Mouse (Mus musculus): ENCODE results near the gene Cdkal1.

Cdkal1 gene

GRCm38 (mm10) chr13:29806871-29807270, 48.6 kb downstream of the Cdkal1 start:
- Histone ChIP-seq H3K4me1 (replicated peaks; ENCODE audit: low read depth, low read length) (no peaks in the 10 kb centered on the region), H3K36me3 (ENCODE audit: insufficient read depth, low read length) (no peaks in the 10 kb centered on the region), H3K27me3 (ENCODE audit: insufficient read depth, low read length) (no peaks in the 10 kb centered on the region), H3K4me3 (replicated peaks; ENCODE audit: low read length) (no peak overlapping the region), H3K9me3 (ENCODE audit: low read length) (no peaks in the 10 kb centered on the region)
- TF ChIP-seq POU5F1 (IDR thresholded peaks at IDR 0.05; ENCODE audit: borderline replicate concordance, low read length) (no peak), CTCF (conservative IDR thresholded peaks at IDR 0.05; ENCODE audit: low read length) (no peak), NANOG (IDR thresholded peaks at IDR 0.05; ENCODE audit: borderline replicate concordance, low read length) (no peak)

GRCm38 (mm10) chr13:29805296-29805695, 50.2 kb downstream of the Cdkal1 start:
- Histone ChIP-seq H3K9me3 (ENCODE audit: low read length) (no peaks in the 10 kb centered on the region), H3K36me3 (ENCODE audit: insufficient read depth, low read length) (no peaks in the 10 kb centered on the region), H3K4me1 (replicated peaks; ENCODE audit: low read depth, low read length) (no peaks in the 10 kb centered on the region), H3K4me3 (replicated peaks; ENCODE audit: low read length) (no peak overlapping the region), H3K27me3 (ENCODE audit: insufficient read depth, low read length) (no peaks in the 10 kb centered on the region)
- TF ChIP-seq CTCF (conservative IDR thresholded peaks at IDR 0.05; ENCODE audit: low read length) = no peak
- TF ChIP-seq POU5F1 (IDR thresholded peaks at IDR 0.05; ENCODE audit: borderline replicate concordance, low read length) = no peak
- no peak for TF ChIP-seq NANOG (IDR thresholded peaks at IDR 0.05; ENCODE audit: borderline replicate concordance, low read length)

- H3K4me3 ChIP-seq (replicated peaks; ENCODE audit: low read length) = no peak overlapping the region
- no peaks in the 10 kb centered on the region for H3K27me3 ChIP-seq (ENCODE audit: insufficient read depth, low read length)
- TF ChIP-seq NANOG (IDR thresholded peaks at IDR 0.05; ENCODE audit: borderline replicate concordance, low read length) (no peak), CTCF (conservative IDR thresholded peaks at IDR 0.05; ENCODE audit: low read length) (no peak), POU5F1 (IDR thresholded peaks at IDR 0.05; ENCODE audit: borderline replicate concordance, low read length) (no peak)
- no peaks in the 10 kb centered on the region for H3K36me3 ChIP-seq (ENCODE audit: insufficient read depth, low read length)
- H3K4me1 ChIP-seq (replicated peaks; ENCODE audit: low read depth, low read length) = no peaks in the 10 kb centered on the region
- no peaks in the 10 kb centered on the region for H3K9me3 ChIP-seq (ENCODE audit: low read length)
Observed at GRCm38 (mm10) chr13:29804034-29804433, 51.4 kb downstream of the Cdkal1 start.

- Histone ChIP-seq H3K9me3 (ENCODE audit: low read length) (no peaks in the 10 kb centered on the region), H3K4me1 (replicated peaks; ENCODE audit: low read depth, low read length) (no peaks in the 10 kb centered on the region), H3K36me3 (ENCODE audit: insufficient read depth, low read length) (no peaks in the 10 kb centered on the region), H3K4me3 (replicated peaks; ENCODE audit: low read length) (no peak overlapping the region), H3K27me3 (ENCODE audit: insufficient read depth, low read length) (no peaks in the 10 kb centered on the region)
- no peak for TF ChIP-seq POU5F1 (IDR thresholded peaks at IDR 0.05; ENCODE audit: borderline replicate concordance, low read length)
- TF ChIP-seq NANOG (IDR thresholded peaks at IDR 0.05; ENCODE audit: borderline replicate concordance, low read length) = no peak
- TF ChIP-seq CTCF (conservative IDR thresholded peaks at IDR 0.05; ENCODE audit: low read length) = no peak
Observed at GRCm38 (mm10) chr13:29802699-29803098, 52.8 kb downstream of the Cdkal1 start.

DNA sequence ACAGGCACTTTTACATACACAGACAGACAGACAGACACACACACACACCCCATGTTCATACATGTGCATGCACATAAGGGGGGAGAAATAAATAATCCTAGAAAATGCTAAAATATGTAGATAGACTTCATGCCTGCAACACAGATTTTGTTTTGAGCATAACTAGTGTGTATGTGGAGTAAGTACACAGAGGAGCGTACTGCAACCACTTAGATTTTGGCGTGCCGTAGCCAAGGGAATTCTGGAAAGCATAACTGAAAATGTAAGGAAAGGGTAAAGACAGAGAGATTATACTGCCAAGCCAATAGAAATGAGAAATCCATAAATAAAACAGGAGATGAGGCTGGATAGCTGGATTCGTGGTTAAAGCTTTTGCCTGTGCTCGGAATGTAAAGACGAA, 55.4 kb downstream of the Cdkal1 start:
- Histone ChIP-seq H3K9me3 (ENCODE audit: low read length) (no peaks in the 10 kb centered on the region), H3K4me1 (replicated peaks; ENCODE audit: low read depth, low read length) (no peaks in the 10 kb centered on the region)

GRCm38 (mm10) chr13:29792112-29792511, 63.4 kb downstream of the Cdkal1 start:
- H3K4me3 ChIP-seq (replicated peaks; ENCODE audit: low read length) = no peak overlapping the region
- TF ChIP-seq CTCF (conservative IDR thresholded peaks at IDR 0.05; ENCODE audit: low read length) (no peak), NANOG (IDR thresholded peaks at IDR 0.05; ENCODE audit: borderline replicate concordance, low read length) (no peak), POU5F1 (IDR thresholded peaks at IDR 0.05; ENCODE audit: borderline replicate concordance, low read length) (no peak)
- no peaks in the 10 kb centered on the region for H3K27me3 ChIP-seq (ENCODE audit: insufficient read depth, low read length)
- H3K9me3 ChIP-seq (ENCODE audit: low read length) = no peaks in the 10 kb centered on the region
- no peaks in the 10 kb centered on the region for H3K36me3 ChIP-seq (ENCODE audit: insufficient read depth, low read length)
- H3K4me1 ChIP-seq (replicated peaks; ENCODE audit: low read depth, low read length) = no peaks in the 10 kb centered on the region

More for the DNA sequence above, 55.4 kb downstream of the Cdkal1 start:
- no peak for TF ChIP-seq NANOG (IDR thresholded peaks at IDR 0.05; ENCODE audit: borderline replicate concordance, low read length)
- no peak for TF ChIP-seq CTCF (conservative IDR thresholded peaks at IDR 0.05; ENCODE audit: low read length)
- TF ChIP-seq POU5F1 (IDR thresholded peaks at IDR 0.05; ENCODE audit: borderline replicate concordance, low read length) = no peak
- Histone ChIP-seq H3K27me3 (ENCODE audit: insufficient read depth, low read length) (no peaks in the 10 kb centered on the region), H3K4me3 (replicated peaks; ENCODE audit: low read length) (no peak overlapping the region), H3K36me3 (ENCODE audit: insufficient read depth, low read length) (no peaks in the 10 kb centered on the region)

DNA sequence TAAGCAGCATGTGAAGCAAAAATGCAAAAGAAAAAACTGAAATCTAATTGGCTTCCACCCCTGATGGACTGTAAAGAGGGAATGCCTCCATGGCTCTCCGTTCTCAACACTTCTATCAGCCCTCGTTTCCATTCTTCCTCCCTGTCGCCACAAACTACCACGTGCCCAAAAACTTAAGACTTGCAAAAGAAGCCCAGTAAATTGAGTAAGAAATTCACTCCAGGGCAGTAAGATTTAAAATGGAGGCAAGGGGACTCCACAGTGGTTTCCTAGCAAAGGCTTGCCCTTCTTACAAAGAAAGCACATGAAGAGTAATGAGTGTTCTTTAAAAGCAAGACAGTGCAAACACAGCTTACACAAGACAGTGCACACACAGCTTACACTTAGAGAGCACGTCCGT, 64.0 kb downstream of the Cdkal1 start:
- no peaks in the 10 kb centered on the region for H3K36me3 ChIP-seq (ENCODE audit: insufficient read depth, low read length)
- no peak overlapping the region for H3K4me3 ChIP-seq (replicated peaks; ENCODE audit: low read length)
- H3K27me3 ChIP-seq (ENCODE audit: insufficient read depth, low read length) = no peaks in the 10 kb centered on the region
- no peaks in the 10 kb centered on the region for H3K9me3 ChIP-seq (ENCODE audit: low read length)
- no peaks in the 10 kb centered on the region for H3K4me1 ChIP-seq (replicated peaks; ENCODE audit: low read depth, low read length)
- TF ChIP-seq CTCF (conservative IDR thresholded peaks at IDR 0.05; ENCODE audit: low read length) = no peak
- TF ChIP-seq NANOG (IDR thresholded peaks at IDR 0.05; ENCODE audit: borderline replicate concordance, low read length) = no peak
- TF ChIP-seq POU5F1 (IDR thresholded peaks at IDR 0.05; ENCODE audit: borderline replicate concordance, low read length) = no peak

GRCm38 (mm10) chr13:29786984-29787383, 68.5 kb downstream of the Cdkal1 start:
- Histone ChIP-seq H3K36me3 (ENCODE audit: insufficient read depth, low read length) (no peaks in the 10 kb centered on the region), H3K9me3 (ENCODE audit: low read length) (no peaks in the 10 kb centered on the region), H3K27me3 (ENCODE audit: insufficient read depth, low read length) (no peaks in the 10 kb centered on the region), H3K4me3 (replicated peaks; ENCODE audit: low read length) (no peak overlapping the region), H3K4me1 (replicated peaks; ENCODE audit: low read depth, low read length) (0 out of 2 replicates have a peak, but pooled peaks cover 3% of the 10 kb centered on the region)
- TF ChIP-seq CTCF (conservative IDR thresholded peaks at IDR 0.05; ENCODE audit: low read length) (no peak), NANOG (IDR thresholded peaks at IDR 0.05; ENCODE audit: borderline replicate concordance, low read length) (no peak), POU5F1 (IDR thresholded peaks at IDR 0.05; ENCODE audit: borderline replicate concordance, low read length) (no peak)

- H3K27me3 ChIP-seq (ENCODE audit: insufficient read depth, low read length) = no peaks in the 10 kb centered on the region
- TF ChIP-seq POU5F1 (IDR thresholded peaks at IDR 0.05; ENCODE audit: borderline replicate concordance, low read length) = no peak
- TF ChIP-seq CTCF (conservative IDR thresholded peaks at IDR 0.05; ENCODE audit: low read length) = no peak
- no peak for TF ChIP-seq NANOG (IDR thresholded peaks at IDR 0.05; ENCODE audit: borderline replicate concordance, low read length)
- no peaks in the 10 kb centered on the region for H3K36me3 ChIP-seq (ENCODE audit: insufficient read depth, low read length)
- H3K4me1 ChIP-seq (replicated peaks; ENCODE audit: low read depth, low read length) = peaks cover 10% of the 10 kb centered on the region
- no peaks in the 10 kb centered on the region for H3K9me3 ChIP-seq (ENCODE audit: low read length)
- no peak overlapping the region for H3K4me3 ChIP-seq (replicated peaks; ENCODE audit: low read length)
Observed at GRCm38 (mm10) chr13:29784894-29785293, 70.6 kb downstream of the Cdkal1 start.

All from E14TG2a.4 (cell line).